Mouse (Mus musculus) R1 (cell line): ENCODE data around the gene Eif3c.

Experiments
- DNase-seq: peaks from one replicate; pipeline ENCODE4 v3.0.0-alpha.2; 2018; ENCODE audit warnings: low read depth, low spot score

The Eif3c gene

GRCm38 (mm10) chr7:126566094-126566765 is at the start of gene Eif3c:
Eif3c (minus strand) TSS chr7:126566411.
- DNase-seq, result peak; percentile 96

DNA sequence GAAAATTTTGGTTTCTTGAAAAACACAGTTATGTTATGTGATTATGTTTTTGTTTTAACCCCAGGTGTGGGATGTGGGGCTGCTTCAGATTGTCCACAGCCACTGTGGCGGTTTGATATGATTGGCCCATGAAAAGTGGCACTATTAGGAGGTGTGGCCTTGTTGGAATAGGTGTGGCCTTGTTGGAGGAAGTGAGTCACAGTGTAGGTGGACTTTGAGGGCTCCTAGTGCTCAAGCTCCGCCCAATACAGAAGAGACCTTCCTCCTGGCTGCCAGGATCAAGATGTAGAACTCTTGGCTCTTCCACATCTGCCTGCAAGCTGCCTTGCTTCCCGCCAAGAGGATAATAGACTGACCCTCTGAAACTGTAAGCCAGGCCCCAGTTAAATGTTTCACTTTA is 46.5 kb upstream of the Eif3c start:
- peak; percentile 86 for DNase-seq

DNA sequence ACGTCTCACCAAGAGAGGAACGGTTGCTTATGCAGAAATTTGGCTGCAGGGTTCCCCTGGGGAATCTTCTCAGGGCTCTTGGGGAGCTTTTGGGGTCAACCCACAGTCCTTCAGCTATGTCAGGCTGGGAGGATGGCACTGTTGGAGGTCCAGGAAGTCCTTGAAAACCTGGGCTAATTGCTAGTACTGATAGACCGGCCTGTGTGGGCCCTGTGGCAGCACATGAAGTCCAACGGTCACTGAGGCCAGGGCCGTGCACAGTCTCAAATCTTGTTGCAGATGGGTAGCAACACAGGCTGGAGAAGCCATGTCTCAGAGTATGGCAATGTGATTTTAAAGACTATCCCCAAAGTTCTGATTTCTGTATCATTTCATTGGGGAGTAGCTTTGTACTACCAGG is 41.6 kb upstream of the Eif3c start:
- DNase-seq, result no peak

GRCm38 (mm10) chr7:126607064-126607463 is 40.9 kb upstream of the Eif3c start:
- no peak for DNase-seq

DNA sequence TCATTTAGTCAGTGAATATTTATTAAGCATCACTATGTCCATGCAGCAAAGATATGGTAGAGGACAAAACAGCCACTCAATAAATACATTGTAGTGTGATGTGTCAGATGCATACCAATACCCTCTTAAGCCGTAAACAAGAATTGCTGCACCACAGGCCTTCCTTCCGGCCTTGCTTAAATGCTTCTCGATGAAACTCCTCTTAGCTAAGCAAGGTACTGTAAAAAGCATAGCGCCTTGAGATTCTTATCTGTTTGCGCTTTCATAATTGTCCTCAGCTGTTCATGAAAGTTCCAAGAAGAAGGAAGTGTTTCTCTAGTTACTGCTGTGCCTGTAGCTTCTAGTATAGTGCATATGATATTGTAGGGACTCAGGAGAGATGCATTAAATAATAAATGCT is 40.4 kb upstream of the Eif3c start:
- DNase-seq, result no peak

GRCm38 (mm10) chr7:126602650-126603049 is 36.4 kb upstream of the Eif3c start:
- no peak for DNase-seq

DNA sequence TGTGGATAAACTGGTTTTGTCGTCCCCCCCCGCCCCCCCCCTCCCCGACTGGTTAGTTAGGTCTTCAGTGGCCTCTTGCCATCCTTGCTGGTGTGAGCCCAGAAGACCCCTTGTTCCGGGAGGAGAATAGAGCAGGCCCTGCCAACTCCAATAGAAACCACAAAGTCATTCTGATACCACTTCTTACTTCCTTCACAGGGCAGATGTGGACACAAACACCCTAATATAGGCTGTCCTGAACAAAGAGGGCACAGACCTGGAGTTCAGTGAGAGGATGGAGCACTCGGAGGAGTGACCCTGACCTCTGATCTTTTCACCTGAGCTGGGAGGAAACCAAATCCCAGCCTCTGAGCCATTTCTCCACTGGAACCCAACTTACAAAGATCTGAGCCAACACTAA is 35.7 kb upstream of the Eif3c start:
- DNase-seq, result no peak

- DNase-seq, result no peak
Measured at GRCm38 (mm10) chr7:126598919-126599318, 32.7 kb upstream of the Eif3c start.

DNA sequence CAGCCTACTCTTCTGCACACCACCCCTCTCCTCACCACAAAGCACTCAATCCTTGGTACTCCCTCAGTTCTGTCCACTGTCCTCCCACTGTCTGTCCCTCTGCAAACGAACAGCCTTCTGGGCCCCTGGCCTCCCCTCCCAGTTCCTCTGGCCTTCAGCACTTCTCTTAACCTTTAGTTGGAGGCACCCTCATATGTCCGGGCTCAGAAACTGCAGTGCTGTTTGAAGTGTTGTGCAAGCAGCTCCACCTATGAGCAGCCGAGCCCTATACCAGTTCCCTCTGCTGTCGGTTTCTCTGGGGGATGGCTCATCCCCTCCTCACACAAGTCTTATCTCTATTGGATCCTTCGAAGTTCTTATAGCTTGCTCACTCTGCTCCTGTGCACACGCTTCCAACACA is 30.2 kb upstream of the Eif3c start:
- DNase-seq, result no peak

- DNase-seq, result no peak
Measured at GRCm38 (mm10) chr7:126595890-126596289, 29.7 kb upstream of the Eif3c start.

- DNase-seq, result no peak
Measured at GRCm38 (mm10) chr7:126594862-126595561, 28.8 kb upstream of the Eif3c start, which contains the start of gene Il27. Il27 (minus strand) TSS chr7:126594941.

DNA sequence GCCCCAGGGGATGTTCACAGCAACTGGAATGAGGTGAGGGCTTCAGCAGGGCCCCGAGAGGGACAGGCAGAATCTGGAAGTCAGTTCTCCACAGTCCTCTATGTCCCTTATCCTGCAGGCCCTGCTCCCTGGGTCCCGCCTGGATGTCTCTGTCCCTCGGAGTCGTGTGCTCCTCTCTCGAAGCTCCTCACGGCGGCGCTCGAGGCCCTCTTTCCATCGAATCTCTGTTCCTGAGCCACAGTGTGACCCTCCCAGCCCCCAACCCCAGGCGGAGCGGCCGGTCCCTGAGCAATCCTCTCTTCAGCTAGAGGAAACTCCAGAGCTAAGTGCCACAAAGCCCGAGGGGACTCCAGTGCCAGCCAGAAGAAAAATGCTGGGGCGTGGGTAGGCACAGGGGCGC is 21.6 kb upstream of the Eif3c start:
- peak; percentile 84 for DNase-seq

- no peak for DNase-seq
Measured at GRCm38 (mm10) chr7:126586839-126587238, 20.6 kb upstream of the Eif3c start.

GRCm38 (mm10) chr7:126585717-126586116 is 19.5 kb upstream of the Eif3c start, which contains the start of gene Cln3:
Cln3 (minus strand) TSS chr7:126585817.
- no peak for DNase-seq

- DNase-seq, result peak; percentile 33
Measured at GRCm38 (mm10) chr7:126584506-126584977, 18.3 kb upstream of the Eif3c start, which contains the start of gene Apobr. Apobr (plus strand) TSS chr7:126584942.

- DNase-seq, result no peak
Measured at GRCm38 (mm10) chr7:126583761-126584160, 17.6 kb upstream of the Eif3c start.

DNA sequence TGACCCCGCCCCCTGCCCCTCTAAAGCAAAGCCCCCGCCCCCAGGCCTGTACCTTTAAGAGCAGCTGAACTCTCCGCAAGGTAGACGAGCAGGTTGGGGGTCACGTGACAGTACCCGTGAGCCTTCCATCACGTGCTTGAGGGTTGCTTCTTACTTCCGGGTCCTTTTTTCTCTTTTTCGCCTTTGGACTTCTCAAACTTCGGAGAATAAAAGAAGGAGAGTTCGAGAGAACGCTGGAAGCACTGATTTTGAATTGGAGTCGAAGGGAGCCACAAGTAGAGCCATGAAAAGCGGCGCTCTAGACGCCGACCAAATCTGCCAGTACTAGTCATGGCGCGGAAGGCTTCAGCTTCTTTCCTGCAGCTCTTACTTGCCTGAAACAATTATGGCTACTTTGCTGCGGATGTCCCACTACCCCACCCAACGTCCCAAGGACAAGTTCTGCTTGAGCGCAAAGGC is 17.1 kb upstream of the Eif3c start:
- peak; percentile 97 for DNase-seq

DNA sequence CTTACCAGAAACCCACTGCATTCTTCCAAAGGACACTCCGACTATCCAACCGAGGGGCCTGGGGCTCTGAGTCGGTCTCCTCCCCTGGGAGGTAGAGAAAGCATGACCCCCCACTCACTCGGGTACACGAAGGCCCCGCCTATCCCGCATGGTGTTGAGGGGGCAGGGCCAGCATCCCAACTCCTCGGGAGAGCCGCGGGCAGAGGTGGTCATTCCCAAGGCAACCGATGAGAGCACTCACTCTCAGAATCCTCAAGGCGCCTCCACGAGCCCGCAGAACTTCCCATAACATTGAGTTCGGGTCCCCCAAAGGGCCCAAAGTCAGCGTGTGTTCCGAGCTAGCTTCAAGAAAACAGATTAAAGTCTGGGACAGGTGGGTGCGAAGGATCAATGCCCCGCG is 16.5 kb upstream of the Eif3c start:
- DNase-seq, result peak; percentile 59

DNA sequence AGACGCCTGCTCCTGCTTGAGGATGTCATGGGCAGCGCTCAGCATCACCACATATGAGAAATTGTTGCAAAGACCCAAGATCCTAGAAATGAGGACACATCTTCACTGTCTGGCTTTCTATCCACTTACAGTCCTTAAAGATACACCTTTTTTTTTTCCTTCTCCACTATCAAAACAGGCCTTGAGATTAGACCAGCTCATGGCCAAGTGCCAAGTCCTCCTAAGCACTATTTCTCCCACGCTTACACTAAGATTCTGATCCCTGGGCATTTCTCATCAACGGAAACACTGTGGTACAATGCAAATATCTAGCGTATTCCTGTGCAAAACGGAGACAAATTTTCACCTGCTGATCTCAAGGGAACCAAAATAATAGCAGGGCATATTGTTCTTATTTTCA is 15.4 kb upstream of the Eif3c start:
- DNase-seq, result no peak

- peak; percentile 53 for DNase-seq
Measured at GRCm38 (mm10) chr7:126579172-126579571, 13.0 kb upstream of the Eif3c start.

GRCm38 (mm10) chr7:126576946-126577345 is 10.7 kb upstream of the Eif3c start:
- DNase-seq, result peak; percentile 87

- DNase-seq, result peak; percentile 63
Measured at GRCm38 (mm10) chr7:126565693-126566092, 518 bp downstream of the Eif3c start.

DNA sequence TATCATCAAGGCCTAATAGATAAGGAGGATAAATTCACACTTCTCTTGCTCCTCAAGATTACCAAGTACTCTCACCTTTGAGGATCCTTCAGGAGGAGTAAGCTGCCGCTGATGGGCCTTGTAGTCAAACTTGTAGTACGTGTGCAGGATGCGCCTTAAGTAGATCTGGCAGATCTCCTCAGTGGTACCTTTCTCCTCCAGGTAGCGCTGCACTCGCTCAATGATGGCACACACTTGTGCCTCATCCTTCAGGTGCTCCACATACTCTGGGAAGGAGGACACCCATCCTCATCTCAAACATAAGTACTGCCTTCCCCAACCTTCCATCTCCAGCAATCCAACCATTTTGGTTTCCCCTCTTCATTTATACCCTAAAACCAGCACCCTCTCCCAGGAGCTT is 9.6 kb downstream of the Eif3c start:
- DNase-seq, result no peak
